Mouse (Mus musculus) CH12.LX (cell line): ENCODE measurements around the gene H2-Q6.
"Not testable (repeated sequence)": the region's sequence is repeated elsewhere in the genome, so short reads cannot be mapped to it uniquely, and the experiment has no call there.

Experiments
- CHD2 ChIP-seq: IDR thresholded peaks from 2 replicates; pipeline ENCODE4 v1.6.1; 2011; ENCODE audit warnings: low read length, improper control_type of control experiment
- CTCF ChIP-seq, 2 experiments: IDR thresholded peaks in 1 of 2; conservative IDR thresholded peaks in 1 of 2; 2 replicates each; pipeline ENCODE4 v1.5.1; 2011 to 2012; ENCODE audit warnings: low read depth in 2 of 2, low read length in 2 of 2, improper control_type of control experiment in 1 of 2, inconsistent platforms in 1 of 2, mild to moderate bottlenecking in 1 of 2, moderate library complexity in 1 of 2
- EP300 ChIP-seq: IDR thresholded peaks from 2 replicates; pipeline ENCODE4 v1.6.1; 2011; ENCODE audit warnings: low read length, improper control_type of control experiment
- HCFC1 ChIP-seq: IDR thresholded peaks from 2 replicates; pipeline ENCODE4 v1.6.1; 2012; ENCODE audit warnings: low read depth, mild to moderate bottlenecking, inconsistent platforms, low read length, improper control_type of control experiment
- MAFK ChIP-seq: IDR thresholded peaks from 2 replicates; pipeline ENCODE4 v1.6.1; 2011; ENCODE audit warnings: low read length, improper control_type of control experiment; ENCODE audit not compliant: insufficient replicate concordance
- NRF1 ChIP-seq: IDR thresholded peaks from 2 replicates; pipeline ENCODE4 v1.6.1; 2014; ENCODE audit warnings: low read depth, mild to moderate bottlenecking, inconsistent platforms, low read length, improper control_type of control experiment, moderate library complexity
- POLR2A ChIP-seq: IDR thresholded peaks from 2 replicates; pipeline ENCODE4 v1.6.1; 2011; ENCODE audit warnings: low read depth, mild to moderate bottlenecking, improper control_type of control experiment, low read length
- TCF12 ChIP-seq: IDR thresholded peaks from 2 replicates; pipeline ENCODE4 v1.6.1; 2014; ENCODE audit warnings: low read depth, mild to moderate bottlenecking, inconsistent platforms, low read length, improper control_type of control experiment
- ZMIZ1 ChIP-seq: IDR thresholded peaks from 2 replicates; pipeline ENCODE4 v1.6.1; 2012; ENCODE audit warnings: low read depth, mild to moderate bottlenecking, inconsistent platforms, low read length, improper control_type of control experiment

- not testable (repeated sequence) for TF ChIP-seq POLR2A; CHD2; NRF1; MAFK; HCFC1; ZMIZ1; CTCF (conservative IDR thresholded peaks at IDR 0.05 in 1 of 2, IDR thresholded peaks at IDR 0.05 in 1 of 2; ENCODE audit: low read depth in 2 of 2, low read length in 2 of 2); EP300; TCF12
Measured at GRCm38 (mm10) chr17:35468936-35469335, 44.3 kb downstream of the H2-Q6 start.
